Mouse (Mus musculus): ENCODE results near the gene Klri1. TPM values are rescaled to one million over a fixed set of nuclear protein-coding genes. Genes with fewer than 3 reads are reported as not detected.
"Not testable (repeated sequence)": the region's sequence is repeated elsewhere in the genome, so short reads cannot be mapped to it uniquely, and the experiment has no call there.

Gene Klri1
- polyA plus RNA-seq, 1 experiment = not detected

DNA sequence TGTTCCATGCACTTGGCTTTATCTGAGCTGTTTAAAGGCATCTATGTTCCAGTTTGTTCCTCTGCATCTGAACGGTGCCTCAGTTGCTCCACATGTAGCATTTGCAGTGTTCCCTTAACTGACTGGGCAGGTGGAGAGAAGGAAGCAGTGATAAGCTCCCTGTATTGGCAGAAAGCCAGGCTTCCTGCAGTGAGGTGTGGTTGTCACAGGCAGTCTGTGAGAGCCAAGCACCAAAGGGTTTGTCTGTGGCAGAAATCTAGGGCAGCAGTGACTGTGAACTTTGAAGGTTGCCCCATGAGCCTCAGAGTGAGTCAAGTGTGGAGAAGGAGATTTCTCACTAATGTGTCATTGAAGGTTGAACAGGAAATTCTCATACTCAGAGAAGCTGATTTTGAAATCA is 36.6 kb downstream of the Klri1 start:
- Histone ChIP-seq H3K27ac (ENCODE audit: insufficient read depth, low read length) (no peak overlapping the region), H3K4me3 (ENCODE audit: insufficient read depth, low read length) (no peak overlapping the region), H3K4me1 (ENCODE audit: control insufficient read depth, insufficient read depth, low read length) (no peaks in the 10 kb centered on the region)
- TF ChIP-seq POLR2A (IDR thresholded peaks at IDR 0.05; ENCODE audit: low read depth, low read length) = no peak
- TF ChIP-seq CTCF (IDR thresholded peaks at IDR 0.05; ENCODE audit: borderline replicate concordance, insufficient read depth, low read length) = no peak

DNA sequence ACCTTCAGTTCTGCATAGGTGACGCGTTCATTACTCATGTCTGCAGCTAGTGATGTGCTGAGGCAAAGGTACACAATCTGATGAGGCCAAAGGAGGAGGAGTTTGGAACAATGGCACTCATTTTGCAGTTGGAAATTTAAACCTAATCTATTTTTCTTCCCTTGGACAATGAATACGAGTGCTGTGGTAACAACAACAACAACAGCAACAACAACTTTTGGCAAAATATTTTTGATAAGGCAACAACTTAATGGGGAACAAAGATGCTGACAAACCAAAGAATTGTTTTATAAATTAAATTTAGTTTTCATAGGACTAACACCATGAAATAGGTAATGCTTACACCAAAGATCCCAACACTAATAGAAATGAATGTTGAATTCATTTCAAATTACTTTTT is 38.1 kb downstream of the Klri1 start, which contains the start of gene Klrc1:
Gene Klrc1, minus strand, starts transcription at position 101 of the 400 bp plus-strand sequence.
- Histone ChIP-seq H3K4me3 (ENCODE audit: insufficient read depth, low read length) (no peak within 1 kb of the TSS), H3K27ac (ENCODE audit: insufficient read depth, low read length) (no peak within 1 kb of the TSS), H3K4me1 (ENCODE audit: control insufficient read depth, insufficient read depth, low read length) (no peaks in the 10 kb centered on the region)
- no peak for TF ChIP-seq POLR2A (IDR thresholded peaks at IDR 0.05; ENCODE audit: low read depth, low read length)
- no peak for TF ChIP-seq CTCF (IDR thresholded peaks at IDR 0.05; ENCODE audit: borderline replicate concordance, insufficient read depth, low read length)

DNA sequence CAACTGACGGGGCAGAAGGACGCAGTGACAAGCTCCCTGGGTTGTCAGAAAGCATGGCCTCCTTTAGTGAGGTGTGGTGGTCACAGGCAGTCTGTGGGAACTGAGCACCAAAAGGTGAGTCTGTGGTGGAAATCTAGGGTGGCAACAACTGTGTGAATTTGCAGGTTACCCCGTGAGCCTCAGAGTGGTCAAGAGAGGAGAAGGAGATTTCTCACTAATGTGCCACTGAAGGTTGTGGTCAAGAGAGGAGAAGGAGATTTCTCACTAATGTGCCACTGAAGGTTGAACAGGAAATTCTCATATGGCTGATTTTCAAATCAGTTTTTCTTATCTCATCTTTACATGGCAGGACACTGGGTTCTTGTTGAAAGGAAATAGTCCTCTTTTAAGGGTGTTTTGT is 55.6 kb downstream of the Klri1 start:
- H3K27ac ChIP-seq (ENCODE audit: insufficient read depth, low read length) = not testable (repeated sequence)

DNA sequence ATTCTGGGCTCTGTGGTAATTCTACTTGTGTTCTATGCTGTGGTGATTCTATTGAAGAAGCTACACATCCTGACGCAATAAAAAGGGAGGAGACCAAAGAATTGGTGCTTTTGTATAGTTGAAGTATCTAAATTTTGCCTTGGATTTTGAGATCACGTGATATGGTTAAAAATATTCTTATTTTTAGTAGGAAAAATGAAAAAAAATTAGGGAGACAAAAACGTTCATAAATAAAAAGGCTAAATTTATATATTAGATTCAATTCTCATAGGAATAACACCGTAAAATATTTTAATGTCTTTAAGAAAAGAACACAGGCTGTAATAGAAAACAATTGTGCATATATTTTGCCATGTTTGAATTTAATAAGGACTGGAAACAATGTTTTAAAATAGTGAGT is 56.3 kb downstream of the Klri1 start, which contains the start of gene Klrc2:
Gene Klrc2, minus strand, starts transcription at position 101 of the 400 bp plus-strand sequence.
- H3K27ac ChIP-seq (ENCODE audit: insufficient read depth, low read length); H3K4me3 ChIP-seq (ENCODE audit: insufficient read depth, low read length); H3K4me1 ChIP-seq (ENCODE audit: control insufficient read depth, insufficient read depth, low read length): not testable (repeated sequence)

More for the DNA sequence above, 55.6 kb downstream of the Klri1 start:
- H3K4me3 ChIP-seq (ENCODE audit: insufficient read depth, low read length); H3K4me1 ChIP-seq (ENCODE audit: control insufficient read depth, insufficient read depth, low read length): not testable (repeated sequence)

Other genes with a start within 250 kb of the Klri1 start
- 2.9 and 10.2 TPM in 2 replicates for gene Olr1, start 210.0 kb downstream of the Klri1 start, polyA plus RNA-seq (2011; ENCODE audit: insufficient read length, low read depth, missing spikeins)
- gene Tmem52b, start 204.6 kb downstream of the Klri1 start, polyA plus RNA-seq (2011; ENCODE audit: insufficient read length, low read depth, missing spikeins) = 0.48 TPM in 1 of 2 replicates, not detected in the other
- gene Gabarapl1, start 184.0 kb downstream of the Klri1 start, polyA plus RNA-seq (2011; ENCODE audit: insufficient read length, low read depth, missing spikeins) = 92.0 and 113 TPM in 2 replicates
- not detected in 2 replicates for gene Klre1, start 139.2 kb downstream of the Klri1 start, polyA plus RNA-seq (2011; ENCODE audit: insufficient read length, low read depth, missing spikeins)
- not detected in 2 replicates for gene Klrd1, start 125.3 kb downstream of the Klri1 start, polyA plus RNA-seq (2011; ENCODE audit: insufficient read length, low read depth, missing spikeins)
- not detected in 2 replicates for gene Klrk1, start 93.3 kb downstream of the Klri1 start, polyA plus RNA-seq (2011; ENCODE audit: insufficient read length, low read depth, missing spikeins)
- not detected in 2 replicates for gene Klrc3, start 73.8 kb downstream of the Klri1 start, polyA plus RNA-seq (2011; ENCODE audit: insufficient read length, low read depth, missing spikeins)
- gene Klrc2, start 56.4 kb downstream of the Klri1 start, polyA plus RNA-seq (2011; ENCODE audit: insufficient read length, low read depth, missing spikeins) = not detected in 2 replicates
- gene Klrc1, start 38.2 kb downstream of the Klri1 start, polyA plus RNA-seq (2011; ENCODE audit: insufficient read length, low read depth, missing spikeins) = not detected in 2 replicates
- not detected in 2 replicates for gene Klri2, start 23.4 kb upstream of the Klri1 start, polyA plus RNA-seq (2011; ENCODE audit: insufficient read length, low read depth, missing spikeins)
- gene Gm156, start 67.1 kb upstream of the Klri1 start, polyA plus RNA-seq (2011; ENCODE audit: insufficient read length, low read depth, missing spikeins) = not detected in 2 replicates
- not detected in 2 replicates for gene Gm17631, start 145.5 kb upstream of the Klri1 start, polyA plus RNA-seq (2011; ENCODE audit: insufficient read length, low read depth, missing spikeins)
- not detected in 2 replicates for gene Klra17, start 159.5 kb upstream of the Klri1 start, polyA plus RNA-seq (2011; ENCODE audit: insufficient read length, low read depth, missing spikeins)
- not detected in 2 replicates for gene Klra5, start 200.5 kb upstream of the Klri1 start, polyA plus RNA-seq (2011; ENCODE audit: insufficient read length, low read depth, missing spikeins)